ENCODE assay signal across 15 mouse cellular contexts in the genomic region with DNA sequence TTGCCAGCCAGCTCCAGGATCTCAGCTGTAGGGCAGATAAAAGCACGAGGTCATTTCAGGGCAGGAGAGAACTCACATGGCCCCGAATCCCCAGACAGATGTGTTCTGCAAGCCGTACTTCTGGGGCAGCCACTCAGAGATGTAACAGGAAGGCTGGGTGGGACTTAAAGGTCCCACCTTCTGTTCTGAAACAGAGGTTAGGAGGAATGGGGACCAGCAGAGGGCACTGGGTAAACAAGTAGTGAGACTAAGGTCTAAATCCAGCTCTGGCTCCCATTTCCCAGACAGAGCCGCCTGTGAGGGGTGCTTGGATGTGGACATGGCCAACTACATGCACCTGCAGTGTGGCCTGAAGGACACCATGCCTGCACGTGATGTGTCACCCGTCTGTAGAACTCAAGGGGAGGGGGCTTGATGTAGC. TPM values are rescaled to one million over a fixed set of nuclear protein-coding genes. Genes with fewer than 3 reads are reported as not detected.
DNase-seq lines count a peak whose midpoint lies in the region; ATAC-seq and TF ChIP-seq lines count a peak whose summit lies in the region.
"Had no signal": no experiment of that assay in that cellular context is flagged by ENCODE, and none has a peak within 500 bp of the region (broad histone marks: within the 10 kb centered on the region; RNA-seq: fewer than 3 reads in every experiment).

No protein-coding gene starts in this region.

- no peaks in the 10 kb centered on the region for H3K9me3 ChIP-seq in hindbrain, embryonic 15.5 days
- no peaks in the 10 kb centered on the region for H3K9me3 ChIP-seq in hindbrain, embryonic 11.5 days (ENCODE audit: control insufficient read depth, low read length)
- no peaks in the 10 kb centered on the region for H3K9me3 ChIP-seq in stomach, postnatal 0 days (ENCODE audit: control insufficient read depth, low read length)
- H3K9me3 ChIP-seq: lung, embryonic 15.5 days; neural tube, embryonic 12.5 days had no signal

- peaks cover 14% of the 10 kb centered on the region; the same call in 1 of the 2 replicates for H3K36me3 ChIP-seq in hindbrain, embryonic 15.5 days
- H3K36me3 ChIP-seq in hindbrain, embryonic 11.5 days (ENCODE audit: control insufficient read depth, insufficient read depth, low read length): no peaks in the 10 kb centered on the region
- H3K36me3 ChIP-seq in stomach, postnatal 0 days (ENCODE audit: control insufficient read depth, insufficient read depth, low read length): peaks cover 9% of the 10 kb centered on the region

- H3K4me1 ChIP-seq in hindbrain, embryonic 15.5 days (replicated peaks): peaks cover 48% of the 10 kb centered on the region
- no peaks in the 10 kb centered on the region for H3K4me1 ChIP-seq in hindbrain, embryonic 11.5 days (replicated peaks; ENCODE audit: control insufficient read depth, insufficient read depth, low read length)
- H3K4me1 ChIP-seq in stomach, postnatal 0 days (replicated peaks; ENCODE audit: control insufficient read depth, insufficient read depth): peaks cover 6% of the 10 kb centered on the region; the same call in 1 of the 2 replicates

- DNase-seq in adrenal gland, postnatal 10 days: peak; percentile 34
- DNase-seq in adrenal gland, postnatal 4 days (ENCODE audit: low spot score in 2 of 2): no peak
- DNase-seq in hindbrain, embryonic 11.5 days (ENCODE audit: low spot score): no peak
- DNase-seq in ZHBTc4 (ENCODE audit: low read depth, low spot score): peak; percentile 26
- DNase-seq in stomach, postnatal 0 days (ENCODE audit: low spot score): no peak
- DNase-seq in cerebellum, postnatal 4 days (ENCODE audit: low spot score in 2 of 2): no peak
- no peak for DNase-seq in kidney, postnatal 4 days
- DNase-seq: adrenal gland, postnatal 25 days; cerebellum, adult 11-12 months; forebrain, postnatal 0 days had no signal

- WGBS in hindbrain, embryonic 15.5 days: 84% methylated on average over 6 of the region's 6 CpGs
- 85% methylated on average over 6 of the region's 6 CpGs for WGBS in hindbrain, embryonic 11.5 days
- 60% methylated on average over 6 of the region's 6 CpGs for WGBS in stomach, postnatal 0 days

- H3K27me3 ChIP-seq in hindbrain, embryonic 15.5 days: no peaks in the 10 kb centered on the region
- no peaks in the 10 kb centered on the region for H3K27me3 ChIP-seq in hindbrain, embryonic 11.5 days (ENCODE audit: control insufficient read depth, insufficient read depth, low read length)
- no peaks in the 10 kb centered on the region for H3K27me3 ChIP-seq in stomach, postnatal 0 days (ENCODE audit: control insufficient read depth, insufficient read depth, low read length)
- H3K27me3 ChIP-seq: lung, embryonic 15.5 days; neural tube, embryonic 12.5 days had no signal

- no peak overlapping the region for H3K9ac ChIP-seq in hindbrain, embryonic 15.5 days
- H3K9ac ChIP-seq in hindbrain, embryonic 11.5 days (ENCODE audit: low read depth, low read length): no peak overlapping the region
- no peak overlapping the region for H3K9ac ChIP-seq in stomach, postnatal 0 days (ENCODE audit: low read length)
- H3K9ac ChIP-seq: forebrain, postnatal 0 days; lung, embryonic 15.5 days; neural tube, embryonic 12.5 days had no signal

- H3K4me3 ChIP-seq in hindbrain, embryonic 15.5 days: no peak overlapping the region
- no peak overlapping the region for H3K4me3 ChIP-seq in hindbrain, embryonic 11.5 days (ENCODE audit: low read depth, low read length)
- H3K4me3 ChIP-seq in stomach, postnatal 0 days (ENCODE audit: low read depth, low read length): no peak overlapping the region
- H3K4me3 ChIP-seq: lung, embryonic 15.5 days; neural tube, embryonic 12.5 days had no signal

- peak; percentile 36 for TF ChIP-seq CTCF in stomach, postnatal 0 days (IDR thresholded peaks at IDR 0.05; ENCODE audit: low read depth)

- no peak overlapping the region for H3K4me2 ChIP-seq in hindbrain, embryonic 15.5 days
- no peak overlapping the region for H3K4me2 ChIP-seq in hindbrain, embryonic 11.5 days (replicated peaks; ENCODE audit: low read depth, low read length)
- H3K4me2 ChIP-seq in stomach, postnatal 0 days (replicated peaks; ENCODE audit: low read depth): no peak overlapping the region
- H3K4me2 ChIP-seq: lung, embryonic 15.5 days; midbrain, embryonic 11.5 days; neural tube, embryonic 12.5 days had no signal

- no peak for ATAC-seq in hindbrain, embryonic 15.5 days (ENCODE audit: low FRiP score, low read depth)
- ATAC-seq in hindbrain, embryonic 11.5 days (ENCODE audit: low FRiP score): no peak
- no peak for ATAC-seq in stomach, postnatal 0 days (ENCODE audit: low FRiP score, low TSS enrichment)
- ATAC-seq: forebrain, postnatal 0 days; inflammation-experienced regulatory T-cells, adult 6 months had no signal

- H3K27ac ChIP-seq in hindbrain, embryonic 15.5 days (replicated peaks): peak overlapping the region; percentile 79; the same call in 1 of the 2 replicates
- no peak overlapping the region for H3K27ac ChIP-seq in hindbrain, embryonic 11.5 days (ENCODE audit: low read depth, low read length)
- H3K27ac ChIP-seq in stomach, postnatal 0 days (replicated peaks): no peak overlapping the region
- H3K27ac ChIP-seq: neural tube, embryonic 12.5 days had no signal

- no peak for TF ChIP-seq EP300 in stomach, postnatal 0 days (optimal IDR thresholded peaks at IDR 0.05)

RNA-seq across cellular contexts. Expression of a gene that starts 31.2 kb away (rescaled TPM):
- 100 to 1,000 TPM; 117 to 122 TPM for total RNA-seq in adrenal gland, postnatal 10 days (2021)
- total RNA-seq in adrenal gland, postnatal 4 days (2021): 100 to 1,000 TPM; 164 to 176 TPM
- 294 and 309 TPM in 2 replicates for polyA plus RNA-seq in hindbrain, embryonic 15.5 days (2015; fragmentation: Nextera tagmentation; extraction: Ambion mirVana)
- 578 and 619 TPM in 2 replicates for polyA plus RNA-seq in hindbrain, embryonic 11.5 days (2014; fragmentation: Nextera tagmentation; extraction: Ambion mirVana)
- 150 and 157 TPM in 2 replicates for polyA plus RNA-seq in stomach, postnatal 0 days (2015; fragmentation: Nextera tagmentation; extraction: Ambion mirVana)

Comparison
In these comparisons a context has a peak if more than half of its experiments do, and no peak if none do; other contexts are left out.
1. DNase-seq: peak in adrenal gland, postnatal 10 days (single experiment) and ZHBTc4 (single experiment); none in adrenal gland, postnatal 4 days (0 of 2), hindbrain, embryonic 11.5 days (single experiment), stomach, postnatal 0 days (single experiment), cerebellum, postnatal 4 days (0 of 2) and kidney, postnatal 4 days (0 of 2).